Mouse (Mus musculus) kidney, adult 9 months (tissue): ENCODE data around the gene Auh.
A peak's percentile ranks its signal among the peaks of the same experiment; 100 is the strongest.

ENCODE experiments used
- DNase-seq: peaks from one replicate; pipeline ENCODE4 v3.0.0; 2022

The Auh gene

DNA sequence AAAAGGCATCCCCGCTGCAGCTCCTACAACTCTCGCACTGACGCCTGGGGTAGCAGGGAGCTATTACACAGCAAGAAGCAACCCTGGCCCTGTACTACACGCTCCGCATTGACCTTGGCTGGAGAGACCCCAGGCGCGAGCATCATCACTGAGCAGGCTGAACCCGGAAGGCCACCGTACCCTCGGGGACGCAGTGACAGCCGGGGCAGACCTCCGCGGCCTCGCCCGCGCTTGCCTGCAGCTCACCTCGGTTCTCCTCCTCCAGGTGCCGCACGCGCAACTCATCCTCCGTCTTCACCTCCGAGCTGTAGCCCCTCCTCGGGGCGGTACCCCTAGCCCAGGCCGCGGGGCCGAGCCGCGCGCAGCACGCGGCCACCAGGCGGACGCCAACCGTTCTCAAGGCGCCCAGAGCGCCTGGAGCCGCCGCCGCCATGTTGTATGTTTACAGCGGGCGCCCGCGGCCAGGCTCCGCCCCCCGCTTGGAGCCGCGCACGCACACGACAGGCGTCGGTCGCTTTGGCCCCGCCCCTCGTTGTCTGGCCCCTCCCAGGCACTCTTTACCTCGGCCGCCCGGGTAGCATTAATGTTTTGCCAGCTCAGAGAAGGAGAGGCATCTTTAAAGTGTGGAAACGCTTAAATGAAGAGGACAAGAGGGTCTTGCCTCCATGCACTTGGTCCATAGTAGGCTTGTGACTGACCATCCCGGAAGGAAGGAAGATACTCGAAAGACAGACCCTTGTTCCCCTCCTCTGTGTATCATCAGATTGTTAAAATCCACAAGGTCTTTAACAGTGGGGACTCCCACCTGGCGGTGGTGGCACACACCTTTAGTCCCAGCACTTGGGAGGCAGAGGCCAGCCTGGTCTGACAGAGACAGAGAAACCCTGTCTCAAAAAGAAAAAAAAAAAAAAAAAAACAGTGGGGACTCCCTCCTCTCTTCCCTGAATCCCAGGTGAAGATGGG, at the start of gene Auh:
Gene Auh, minus strand, starts transcription at position 473 of the 963 bp plus-strand sequence.
- peak; percentile 84 for DNase-seq

DNA sequence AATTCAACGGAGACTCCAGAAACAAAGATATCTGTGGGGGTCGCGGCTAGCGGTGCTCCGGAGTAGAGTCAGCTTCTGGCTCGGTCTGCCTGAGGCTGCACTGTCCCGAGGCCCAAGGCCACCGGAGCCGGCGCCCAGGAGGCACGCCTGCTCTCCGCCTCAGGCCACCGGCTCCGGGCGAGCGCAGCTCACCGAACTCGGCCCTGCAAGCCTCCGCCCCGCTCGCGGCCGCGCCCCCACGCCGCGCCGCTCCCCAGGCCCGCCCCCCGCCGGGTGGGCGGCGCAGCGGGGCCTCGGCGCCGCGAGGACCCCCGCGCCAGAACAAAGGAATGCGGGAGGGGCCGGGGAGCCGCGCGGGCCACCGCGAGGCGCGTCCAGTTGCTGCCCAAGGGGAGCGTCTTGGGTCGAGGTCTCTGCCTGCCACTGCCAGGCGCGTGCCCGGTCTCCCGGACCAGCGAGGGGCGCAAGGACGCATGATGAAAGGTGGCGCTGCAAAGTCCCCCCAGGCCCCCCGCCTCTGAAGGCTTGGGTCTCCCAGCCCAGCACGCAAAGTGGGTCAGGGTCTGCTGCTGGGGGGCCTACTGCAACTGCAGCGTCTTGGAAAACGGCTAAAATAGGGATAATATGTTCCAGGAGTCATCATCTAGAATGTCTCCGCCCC, 49.0 kb upstream of the Auh start:
- peak; percentile 39 for DNase-seq

DNA sequence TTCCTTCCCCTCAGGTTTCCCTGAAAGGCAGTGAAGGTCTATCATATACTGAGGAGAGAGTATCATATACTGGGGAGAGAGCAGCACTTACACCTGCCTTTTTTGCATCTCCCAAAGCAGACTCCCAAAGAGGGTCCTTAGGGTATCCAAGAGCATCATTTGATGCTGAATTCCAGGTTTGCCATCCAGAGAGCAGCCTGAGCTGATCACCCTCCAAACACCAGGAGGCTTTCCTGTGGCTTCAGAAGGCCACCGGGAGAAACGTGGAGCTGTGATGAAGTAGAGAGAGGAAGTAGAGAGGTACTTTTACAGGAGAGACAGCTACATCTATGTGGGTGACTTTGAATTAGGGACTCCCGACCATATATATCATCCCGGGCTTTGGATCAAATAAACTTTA, 48.3 kb upstream of the Auh start:
- no peak for DNase-seq

DNA sequence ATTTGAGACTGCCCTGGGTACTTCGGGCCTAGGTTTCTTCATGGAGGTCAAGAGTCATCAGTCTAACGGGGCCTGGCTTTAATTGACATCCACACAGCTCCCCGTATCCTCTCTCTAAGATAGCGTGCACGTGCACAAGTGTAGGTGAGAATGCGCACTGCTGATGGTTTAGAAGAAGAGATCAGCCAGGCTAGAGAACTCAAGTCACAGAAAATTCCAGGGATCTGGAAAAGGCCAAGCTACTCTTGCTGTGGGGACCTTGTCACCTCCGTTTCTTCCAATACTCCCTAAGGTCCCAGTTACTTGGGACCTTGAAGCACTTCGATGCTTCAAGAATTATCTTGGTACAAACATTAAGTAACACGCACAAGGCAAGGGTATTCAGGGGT, 47.7 kb upstream of the Auh start:
- no peak for DNase-seq

DNA sequence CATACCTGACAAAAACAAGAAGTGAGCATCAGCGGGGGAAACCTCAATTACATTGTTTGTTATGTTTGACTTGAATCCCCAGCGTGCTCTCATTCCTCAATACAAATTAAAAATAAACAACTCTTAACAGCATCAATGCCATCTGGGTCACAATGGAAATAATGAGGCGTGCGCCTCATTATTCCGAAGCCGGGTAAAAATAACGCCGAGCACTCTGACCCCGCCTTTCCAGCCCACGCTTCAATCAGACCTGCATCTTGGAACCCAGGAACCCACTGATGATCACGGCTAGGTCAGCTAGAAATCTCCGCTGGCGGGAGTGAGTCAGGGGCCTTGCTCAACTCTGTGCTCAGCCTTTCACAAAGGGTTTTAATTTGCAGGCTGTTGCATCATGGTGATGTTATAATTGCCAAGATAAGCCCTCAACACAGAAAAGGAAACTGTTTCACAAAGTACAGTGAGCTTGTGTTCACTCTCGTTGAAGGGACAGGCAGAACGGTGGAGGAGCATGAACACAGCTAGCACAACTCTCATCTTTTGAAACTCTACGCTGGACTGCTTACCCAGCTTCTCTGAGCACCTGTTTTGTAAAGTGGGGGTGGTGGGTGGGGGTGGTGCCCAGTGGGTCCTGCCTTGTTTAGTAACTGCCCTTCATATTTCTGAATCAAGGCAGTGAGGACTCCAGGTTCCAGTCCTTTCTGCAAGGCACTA, 47.2 kb upstream of the Auh start:
- no peak for DNase-seq

DNA sequence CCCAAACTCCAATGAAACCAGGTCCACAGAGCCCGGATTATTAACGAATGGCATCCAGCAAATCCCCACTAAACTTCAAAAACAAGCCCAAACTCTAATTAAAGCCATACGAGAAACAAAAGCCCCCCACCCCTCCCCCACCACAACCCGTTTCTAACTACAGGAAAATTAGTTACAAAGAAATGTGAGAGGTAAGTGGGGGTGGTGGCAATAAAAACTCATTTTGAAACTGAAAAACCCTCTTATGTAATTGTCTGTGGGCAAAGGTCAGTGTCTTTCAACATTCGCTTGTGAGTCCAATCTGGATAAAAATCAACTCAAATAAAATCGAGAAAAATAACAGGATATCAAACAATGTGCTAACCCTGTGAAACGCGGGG, 46.6 kb upstream of the Auh start:
- peak; percentile 90 for DNase-seq

DNA sequence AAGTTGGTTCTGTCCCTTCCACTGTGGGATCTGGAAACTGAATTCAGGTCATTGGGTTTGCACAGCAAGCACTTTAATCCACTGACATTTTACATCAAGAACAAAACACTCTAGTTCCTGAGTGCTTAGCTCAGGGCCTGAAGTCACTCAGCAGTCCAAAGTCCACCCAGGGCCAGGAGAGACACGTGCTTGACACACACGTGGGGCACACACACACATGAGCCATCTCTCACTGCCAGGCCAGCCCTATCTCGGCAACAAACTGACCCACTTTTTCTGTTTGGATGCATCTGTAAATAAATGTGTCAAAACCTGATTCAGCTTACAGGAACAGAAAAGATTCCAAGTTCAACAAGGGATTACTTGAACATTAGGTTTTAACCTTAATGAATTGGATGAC, 45.2 kb upstream of the Auh start:
- peak; percentile 94 for DNase-seq

DNA sequence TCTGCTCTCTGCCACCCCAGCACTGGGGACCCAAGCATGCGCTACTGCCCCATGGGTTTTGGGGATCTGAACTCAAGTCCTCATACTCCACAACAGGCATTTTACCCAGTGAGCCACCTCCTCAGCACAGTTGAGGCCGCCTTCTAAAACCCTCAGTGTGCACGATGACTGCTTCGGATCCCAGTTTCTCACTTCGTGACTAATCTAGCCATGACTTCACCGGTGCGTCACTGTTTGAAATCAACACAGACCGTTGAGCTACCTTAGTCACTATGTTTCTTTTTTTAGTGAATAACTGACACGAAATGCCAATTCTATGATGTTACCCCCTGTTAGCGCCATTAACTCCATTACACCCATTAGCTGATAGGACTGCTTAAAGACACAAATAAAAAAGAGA, 43.9 kb upstream of the Auh start:
- no peak for DNase-seq

DNA sequence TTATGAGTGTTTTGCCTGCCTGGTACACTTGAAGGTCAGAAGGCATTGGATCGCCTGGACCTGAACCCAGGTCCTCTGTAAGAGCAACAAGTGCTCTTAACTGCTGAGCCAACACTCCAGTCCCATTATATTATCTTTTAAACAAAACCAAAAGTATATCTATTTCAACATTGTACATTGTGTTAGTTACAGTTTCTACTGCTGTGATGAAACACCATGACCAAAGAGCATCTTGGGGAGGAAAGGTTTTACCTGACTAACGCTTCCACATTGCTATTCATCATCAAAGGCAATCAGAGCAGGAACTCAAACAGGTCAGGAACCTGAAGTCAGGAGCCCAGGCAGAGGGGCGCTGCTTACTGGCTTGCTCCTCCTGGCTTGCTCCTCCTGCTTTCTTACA, 43.1 kb upstream of the Auh start:
- no peak for DNase-seq

DNA sequence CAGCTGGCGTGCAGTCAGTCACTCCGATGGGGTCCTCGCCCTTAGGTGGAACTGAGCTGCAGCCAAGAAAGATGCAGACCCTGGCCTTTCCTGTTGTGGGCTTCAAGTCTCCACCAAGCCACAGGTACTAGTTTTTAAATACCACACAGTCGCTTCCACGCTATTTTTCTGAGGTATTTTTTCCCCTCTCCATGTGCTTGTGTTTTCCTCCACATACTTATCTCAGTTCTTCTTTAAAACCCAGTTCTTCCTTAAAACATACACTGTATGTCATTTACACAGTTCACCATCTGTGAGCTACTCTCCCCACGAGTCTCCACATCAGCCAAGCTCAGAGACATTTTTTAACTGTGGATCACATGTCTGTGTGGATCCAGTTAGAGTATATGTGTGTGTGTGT, 41.4 kb upstream of the Auh start:
- no peak for DNase-seq

DNA sequence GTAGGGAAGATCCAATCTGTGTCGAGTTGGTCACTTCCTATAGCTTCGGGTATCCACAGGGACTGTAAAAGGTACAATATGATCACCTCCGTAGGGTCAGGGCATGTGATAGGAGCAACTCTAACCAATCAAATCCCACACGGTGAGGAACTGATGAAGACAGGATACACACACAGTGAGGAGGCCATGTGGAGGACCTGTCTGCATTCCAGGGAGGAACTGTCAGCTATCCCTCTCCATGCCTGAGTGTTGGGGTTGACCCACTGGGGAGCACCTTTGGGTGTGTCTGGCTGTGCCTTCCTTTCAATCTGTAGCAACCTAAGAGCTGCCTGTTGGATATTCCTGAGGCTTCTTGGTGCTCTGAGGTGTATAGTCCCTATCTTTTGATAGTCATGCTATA, 33.4 kb upstream of the Auh start:
- DNase-seq: no peak

DNA sequence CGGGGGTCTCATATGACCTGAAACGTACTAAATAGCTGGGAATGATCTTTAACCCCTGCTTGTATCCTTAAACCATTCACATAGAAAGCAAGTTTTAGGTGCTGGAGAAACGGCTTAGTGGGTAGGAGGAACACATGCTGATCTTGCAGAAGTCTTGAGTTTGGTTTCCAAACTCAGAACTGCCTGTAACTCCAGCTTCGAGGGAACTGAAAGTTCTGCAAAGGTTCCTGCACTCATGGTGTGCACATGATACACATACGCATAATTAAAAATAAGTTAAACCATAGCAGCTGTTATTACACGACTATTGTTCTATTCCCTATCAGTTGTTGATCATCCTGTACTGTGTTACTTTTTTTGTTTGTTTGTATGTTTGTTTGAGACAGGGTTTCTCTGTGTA, 32.9 kb upstream of the Auh start:
- DNase-seq: no peak

DNA sequence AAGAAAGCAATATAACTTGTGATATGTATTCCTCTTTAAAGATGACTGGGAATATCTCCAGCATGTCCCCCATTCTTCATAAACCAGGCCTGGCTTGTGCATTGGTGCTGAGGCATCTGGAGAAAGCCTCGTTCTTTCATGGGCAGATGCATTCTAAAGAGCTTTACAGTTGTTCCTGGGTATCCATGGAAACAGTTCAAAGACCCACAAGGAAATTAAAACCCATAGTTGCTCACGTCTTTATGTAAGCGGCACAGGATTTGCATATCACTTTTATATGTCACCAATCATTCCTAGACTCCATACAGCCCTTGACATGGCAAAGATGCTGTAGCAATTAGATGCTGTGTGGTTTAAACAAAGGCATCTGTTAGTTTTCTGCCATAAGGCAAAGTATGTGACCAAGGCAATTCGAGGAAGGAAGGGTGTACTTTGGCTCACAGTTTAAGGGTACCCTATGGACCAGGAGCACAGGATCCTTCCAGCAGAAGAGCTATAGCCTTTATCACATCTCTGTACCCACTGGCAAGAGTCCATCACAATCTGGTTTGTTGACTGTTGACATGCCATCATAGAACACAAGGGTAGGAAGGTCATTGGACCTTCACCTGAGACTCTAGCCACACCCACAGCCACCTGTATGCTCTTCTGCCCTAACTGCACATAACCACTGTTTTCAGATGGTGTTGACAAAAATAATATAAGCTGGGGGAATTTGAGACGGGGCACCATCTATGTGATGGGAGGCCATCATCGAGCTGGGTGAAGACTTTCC, 24.5 kb upstream of the Auh start:
- no peak for DNase-seq

DNA sequence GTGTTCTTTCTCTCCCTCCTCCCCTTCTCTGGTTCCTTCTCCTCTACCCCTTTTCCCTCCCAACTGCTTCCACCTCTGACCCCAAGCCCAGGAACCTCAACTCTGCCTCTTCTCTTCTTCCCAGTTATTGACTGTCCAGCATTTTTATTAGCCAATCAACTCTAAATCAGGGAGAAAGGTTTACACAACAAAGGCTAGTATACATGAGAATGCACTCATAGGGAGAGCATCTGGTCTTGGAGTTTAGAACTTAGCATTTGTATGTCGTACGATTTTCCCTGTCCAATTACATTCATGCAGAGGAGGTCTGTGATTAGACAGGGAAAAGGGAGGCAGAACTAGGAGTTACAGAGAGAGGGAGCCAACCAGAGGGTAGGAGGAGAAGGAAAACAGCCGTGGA, 19.7 kb upstream of the Auh start:
- DNase-seq: no peak

DNA sequence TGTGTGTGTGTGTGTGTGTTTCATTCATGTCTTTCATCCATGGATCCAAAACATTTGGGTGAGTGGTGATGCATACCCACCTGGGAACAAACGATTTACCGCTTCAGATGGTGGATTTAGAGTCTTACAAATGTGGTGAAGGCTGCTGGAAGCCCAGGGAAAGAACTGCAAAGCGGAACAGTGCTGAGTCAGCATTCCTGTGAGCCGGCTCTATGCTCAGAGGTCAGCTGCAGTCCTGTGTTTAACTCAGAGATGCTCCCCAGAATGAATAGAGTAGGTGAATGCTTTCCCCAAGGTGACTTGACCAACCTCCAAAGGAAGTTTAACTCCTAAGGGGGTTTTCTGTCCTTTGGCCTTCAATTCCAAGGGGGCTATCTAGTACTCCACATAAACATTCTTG, 18.1 kb upstream of the Auh start:
- no peak for DNase-seq

DNA sequence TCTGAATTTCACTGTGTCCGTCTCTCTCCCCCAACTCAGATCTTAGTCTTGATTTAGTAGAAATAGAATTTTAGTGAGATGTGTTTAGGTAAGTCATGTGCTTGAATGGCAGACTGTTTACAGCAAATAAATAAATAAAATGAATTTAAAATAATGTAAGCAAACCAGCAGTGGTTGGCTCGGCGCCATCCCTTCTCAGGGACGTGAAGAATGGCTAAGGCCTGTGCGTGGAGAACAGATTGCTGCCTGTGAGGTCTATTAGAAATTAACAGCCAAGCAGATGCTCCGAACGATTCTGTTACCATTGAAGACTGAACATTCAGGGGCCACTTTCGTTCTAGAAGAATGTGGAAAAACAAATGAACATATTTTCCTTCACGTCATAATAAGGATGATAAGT, 16.3 kb upstream of the Auh start:
- DNase-seq: no peak

DNA sequence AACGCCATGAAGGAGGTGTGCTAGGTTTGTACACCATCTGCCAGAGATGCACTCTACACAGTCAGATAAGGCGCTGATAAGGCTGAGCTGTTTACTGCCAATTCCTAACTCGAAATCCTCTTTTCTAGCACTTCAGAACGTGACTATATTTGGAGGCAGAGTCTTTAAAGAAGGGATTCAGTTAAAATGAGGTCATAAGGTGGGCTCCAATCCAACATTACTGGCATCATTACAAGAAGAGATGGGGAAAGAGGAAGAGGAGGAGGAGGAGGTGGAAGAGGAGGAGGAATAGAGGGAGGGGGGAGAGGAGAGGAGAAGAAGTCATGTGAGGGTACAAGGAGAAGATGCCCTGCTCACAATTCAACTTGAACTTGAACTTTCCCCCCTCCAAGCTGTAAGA, 14.6 kb upstream of the Auh start:
- DNase-seq: no peak

DNA sequence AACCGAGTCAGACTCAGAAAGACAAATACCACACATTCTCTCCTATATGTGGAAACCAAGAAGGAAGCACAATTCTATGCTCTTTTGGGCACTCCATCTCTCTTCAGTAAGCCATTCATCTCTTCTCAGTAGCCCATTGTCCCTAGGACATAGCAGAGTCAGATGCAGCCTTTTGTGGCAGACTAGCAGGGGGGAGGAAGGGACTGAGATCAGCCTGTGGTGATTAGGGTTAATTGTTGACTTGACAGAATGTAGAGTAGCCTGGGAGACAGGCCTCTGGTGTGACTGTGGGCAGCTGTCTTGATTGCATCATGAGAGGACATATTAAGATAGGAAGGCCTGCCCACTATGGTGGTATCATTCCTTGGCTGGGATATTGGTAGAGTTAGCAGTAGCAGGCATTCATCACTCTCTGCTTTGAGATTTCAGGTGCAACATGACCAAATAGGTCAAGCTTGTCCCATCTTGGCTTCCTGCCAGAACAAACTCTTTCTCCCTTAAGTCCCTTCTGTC, 13.5 kb upstream of the Auh start:
- DNase-seq: no peak

DNA sequence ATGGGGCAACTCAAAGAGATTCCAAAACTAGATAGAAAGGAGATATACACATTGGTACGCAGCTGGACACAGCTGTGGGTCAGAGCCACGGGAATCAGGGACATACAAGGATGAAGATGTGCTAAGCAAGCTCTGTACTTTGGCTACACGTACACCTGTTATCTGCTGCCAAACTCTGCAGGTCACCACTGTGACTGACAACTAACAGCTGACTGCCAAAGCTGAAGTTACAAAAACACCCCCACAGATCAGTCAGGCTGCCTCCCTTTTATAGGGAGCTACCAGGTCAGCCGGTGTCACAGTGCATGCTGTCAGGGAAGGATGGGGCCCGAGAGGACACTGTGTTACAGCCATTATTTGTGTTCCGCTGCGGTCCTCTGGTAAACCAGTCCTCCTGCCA, 11.5 kb upstream of the Auh start:
- DNase-seq: no peak

DNA sequence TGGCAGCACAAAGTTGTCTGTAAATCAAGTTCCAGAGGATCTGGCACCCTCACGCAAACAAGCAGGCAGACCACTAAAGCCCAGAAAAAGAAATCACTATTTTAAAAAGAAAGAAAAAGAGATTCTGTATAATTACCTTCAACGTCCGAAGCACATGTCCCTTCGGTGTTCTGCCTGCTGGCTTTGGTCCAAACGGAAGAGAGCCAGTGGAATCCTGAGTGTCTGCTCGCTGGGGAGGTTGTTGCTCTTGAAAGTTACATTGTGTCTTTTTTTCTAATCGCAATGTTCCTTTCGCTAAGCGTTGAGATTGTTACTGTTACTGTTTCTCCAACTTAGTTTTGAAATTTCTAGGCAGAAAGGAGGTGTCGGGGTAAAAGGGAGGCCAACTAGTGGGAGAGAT, 1.1 kb upstream of the Auh start:
- no peak for DNase-seq

DNA sequence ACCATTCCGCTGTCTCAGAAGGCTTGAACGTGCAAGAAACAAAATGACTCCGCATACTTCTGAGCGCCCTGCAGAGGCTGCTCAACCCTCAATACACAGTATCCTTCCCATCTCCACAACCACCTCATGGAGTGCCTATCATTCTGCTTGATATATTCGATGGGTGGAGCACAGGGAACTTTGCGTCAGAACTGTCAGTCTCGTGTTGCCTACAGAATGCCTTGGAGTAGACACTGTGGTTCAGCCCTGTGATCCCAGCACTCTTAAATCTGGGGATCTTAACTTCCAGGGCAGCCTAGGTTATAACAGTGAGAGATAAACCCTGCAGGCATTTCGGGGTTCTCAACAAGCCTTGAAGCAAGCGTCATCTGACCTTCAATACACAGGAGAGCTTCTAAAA, 1.1 kb downstream of the Auh start:
- no peak for DNase-seq

DNA sequence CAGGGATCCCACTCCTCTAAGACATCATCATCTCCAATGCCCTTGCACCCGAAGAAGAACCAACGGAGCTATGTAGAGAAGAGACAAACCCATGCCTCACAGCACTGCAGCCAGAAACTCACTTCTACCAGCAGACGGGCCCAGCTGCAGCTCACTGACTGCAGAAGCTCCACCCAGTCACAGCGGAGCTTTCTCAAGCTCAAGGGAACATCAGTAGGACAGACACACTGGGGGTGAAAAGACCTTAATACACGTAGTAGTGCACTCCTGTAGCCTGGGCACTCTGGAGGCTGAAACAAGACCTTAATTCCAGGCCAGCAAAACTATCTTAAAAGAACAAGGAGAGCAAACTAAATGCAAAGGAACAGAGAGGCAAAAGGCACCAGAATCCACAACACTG, 5.0 kb downstream of the Auh start:
- no peak for DNase-seq

DNA sequence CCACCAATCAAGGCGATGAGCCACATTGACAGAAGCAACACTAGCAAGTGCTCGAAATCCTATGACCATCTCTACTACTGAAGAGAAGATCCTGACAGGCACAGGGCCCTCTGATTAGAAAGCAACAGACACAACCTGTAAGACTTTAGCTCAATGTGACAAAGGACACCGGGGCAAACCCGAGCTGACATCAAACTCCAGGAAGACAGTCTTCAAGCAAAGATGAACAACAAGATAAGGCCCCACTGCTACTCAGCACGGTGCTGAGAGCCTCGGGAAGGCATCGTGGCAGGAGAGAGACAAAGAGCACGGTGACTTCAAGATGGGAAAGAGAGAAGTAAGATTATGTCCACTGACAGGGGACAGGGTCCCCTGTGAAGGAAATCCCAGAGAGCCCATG, 7.5 kb downstream of the Auh start:
- DNase-seq: no peak
